Mouse (Mus musculus) hindlimb bud, embryonic 11.5 days (tissue): ENCODE results near the gene Rab11fip5.
A peak's percentile ranks its signal among the peaks of the same experiment; 100 is the strongest.

Source experiments
- DNase-seq: peaks from one replicate; pipeline ENCODE4 v3.0.0-alpha.2; 2012; ENCODE audit warnings: low read depth, low spot score; ENCODE audit errors: extremely low spot score

The Rab11fip5 gene

DNA sequence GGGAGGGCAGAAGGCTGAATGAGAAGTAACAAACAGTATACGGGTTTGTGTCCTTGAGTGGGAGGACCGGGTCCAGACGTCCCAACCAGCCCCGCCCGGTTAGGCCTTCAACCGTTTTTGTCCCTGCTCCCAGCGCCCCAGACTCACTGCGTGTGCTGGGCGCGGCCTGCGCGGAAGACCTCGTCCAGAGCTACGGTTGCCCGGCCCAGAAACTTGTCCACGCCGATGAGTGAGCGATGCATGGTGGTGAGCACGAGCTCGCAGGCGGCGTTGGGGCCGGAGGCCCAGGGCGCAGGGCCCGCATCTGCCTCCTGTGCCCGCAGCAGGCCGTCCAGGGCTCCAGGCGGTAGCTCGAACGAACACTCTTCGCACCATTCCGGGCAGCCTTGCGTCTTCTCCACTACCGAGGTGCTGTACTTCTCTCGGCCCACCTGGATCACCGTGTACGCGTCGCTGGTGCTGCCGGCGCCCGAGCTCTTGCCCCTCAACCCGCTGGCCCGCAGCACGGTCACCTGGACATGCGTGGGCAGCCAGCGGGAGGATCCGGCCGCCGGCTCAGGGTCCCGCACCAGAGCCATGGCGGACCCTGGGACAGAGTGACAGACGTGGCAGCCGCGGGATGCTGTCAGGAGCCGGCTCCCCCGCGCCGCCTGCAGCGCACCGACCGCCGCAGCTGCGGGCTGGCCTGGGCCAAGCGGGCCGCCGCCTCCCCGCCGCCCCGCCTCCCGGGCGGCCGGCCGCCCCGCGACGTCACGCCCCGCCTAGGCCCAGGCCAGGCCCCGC lies at the start of gene Rab11fip5:
Rab11fip5 (minus strand) TSS at position 684 of the 783 bp plus-strand sequence.
- no peak for DNase-seq

DNA sequence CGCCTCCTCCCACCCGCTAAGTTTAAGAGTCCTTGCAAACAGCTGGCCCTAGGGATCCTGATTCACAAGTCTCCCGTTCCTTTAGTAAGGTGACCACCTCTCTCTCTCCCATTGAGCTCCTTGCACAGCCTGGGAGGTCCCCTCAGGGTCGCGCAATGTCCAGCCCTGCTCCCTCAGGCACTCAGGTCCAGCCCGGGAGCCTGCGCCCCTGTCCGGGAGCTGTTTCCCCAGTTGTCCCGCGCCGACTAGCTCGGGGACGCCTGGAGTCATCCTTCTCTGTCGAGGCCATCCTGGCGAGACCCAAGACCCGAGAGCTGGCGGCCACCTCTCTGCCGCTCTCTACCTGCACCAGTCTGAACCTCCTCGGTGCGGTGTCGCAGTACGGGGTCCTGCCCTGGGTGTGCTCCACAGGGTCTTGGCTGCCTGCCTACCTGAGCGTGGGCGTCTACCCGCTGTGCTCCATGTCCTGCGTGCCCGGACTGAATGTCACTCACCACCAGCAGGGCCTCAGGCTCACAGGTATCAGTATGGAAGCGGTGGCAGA lies 49.5 kb upstream of the Rab11fip5 start, which contains the start of gene Noto:
Noto (plus strand) TSS at position 51 of the 544 bp plus-strand sequence.
- DNase-seq = no peak

DNA sequence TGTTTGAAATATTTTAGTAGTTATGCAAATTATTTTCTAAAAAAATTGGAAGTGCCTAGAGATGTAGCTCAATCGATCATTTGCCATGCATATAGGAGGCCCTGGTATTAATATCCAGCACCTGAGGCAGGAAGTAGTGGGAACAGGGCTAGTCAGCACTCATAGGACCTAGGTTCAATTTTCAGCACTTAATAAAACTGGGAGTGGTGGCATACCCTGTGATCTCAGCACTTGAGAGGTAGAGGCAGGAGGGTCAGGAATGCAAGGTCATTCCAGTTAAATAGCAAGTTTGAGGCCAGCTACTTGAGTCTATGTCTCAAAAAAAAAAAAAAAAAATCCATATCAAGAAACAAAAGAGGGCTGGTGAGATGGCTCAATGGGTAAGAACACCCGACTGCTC lies 44.7 kb upstream of the Rab11fip5 start:
- no peak for DNase-seq

DNA sequence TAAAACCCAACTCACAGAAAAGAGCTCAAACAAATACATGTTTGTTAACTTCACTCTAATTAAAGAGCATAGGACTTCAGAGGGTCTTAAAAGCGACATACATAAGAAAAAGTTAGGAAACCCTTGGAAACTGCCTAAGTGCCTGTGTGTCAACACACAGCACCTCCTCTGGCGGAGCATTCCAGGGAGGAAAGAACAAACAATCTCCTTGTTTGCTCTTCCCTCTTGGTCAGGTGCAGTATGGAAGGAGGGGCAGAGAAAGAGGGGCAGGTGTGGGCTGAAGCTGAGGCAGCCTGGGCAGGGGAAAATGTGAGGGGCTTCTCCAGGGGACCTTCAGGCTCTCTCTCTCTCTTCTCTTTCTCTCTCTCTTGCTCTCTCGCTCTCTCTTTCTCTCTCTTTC lies 41.4 kb upstream of the Rab11fip5 start:
- DNase-seq = no peak

DNA sequence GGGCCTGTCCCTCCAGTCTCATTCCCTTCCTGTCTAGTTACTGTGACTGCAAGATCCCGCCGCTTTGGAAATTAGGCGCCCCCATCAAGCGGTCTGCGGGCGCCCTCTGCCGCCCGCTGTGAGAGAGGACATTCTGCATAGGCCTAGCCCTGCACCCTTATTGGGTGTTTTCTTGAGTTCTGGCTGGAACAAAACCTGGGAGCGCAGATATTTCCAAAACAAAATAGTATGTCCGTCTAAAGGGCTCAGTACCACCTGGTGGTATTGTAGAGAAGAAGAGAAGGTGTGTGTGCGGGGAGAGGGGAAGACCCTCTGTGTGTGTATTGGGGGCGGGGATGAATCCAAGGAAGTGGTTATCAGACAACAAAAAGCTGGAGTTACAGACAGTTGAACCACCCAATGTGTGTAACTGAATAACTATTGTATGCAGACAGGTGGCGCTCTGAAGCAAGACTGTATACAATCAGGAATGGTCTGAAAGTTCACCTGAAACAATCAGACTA lies 36.4 kb upstream of the Rab11fip5 start:
- peak; percentile 42 for DNase-seq

DNA sequence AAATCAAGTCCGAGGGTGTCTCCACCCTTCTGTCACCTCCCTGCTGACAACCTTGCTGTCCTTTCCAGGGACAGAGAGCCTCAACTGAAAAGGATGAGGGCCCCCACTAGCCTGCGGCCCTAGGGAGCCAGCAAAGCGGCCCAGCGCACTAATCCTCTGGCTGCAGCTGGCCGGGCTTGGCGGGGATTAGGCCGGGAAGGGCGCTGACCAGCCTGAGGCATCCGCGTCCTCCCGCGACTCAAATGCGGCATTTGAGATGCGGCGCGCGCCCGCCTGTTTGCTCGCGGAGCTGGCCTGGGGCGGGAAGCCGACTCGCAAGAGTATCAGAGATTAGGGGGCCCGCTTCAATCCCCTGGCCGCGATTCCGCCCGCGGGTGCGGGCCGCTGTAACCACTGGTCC lies 34.6 kb upstream of the Rab11fip5 start:
- no peak for DNase-seq

DNA sequence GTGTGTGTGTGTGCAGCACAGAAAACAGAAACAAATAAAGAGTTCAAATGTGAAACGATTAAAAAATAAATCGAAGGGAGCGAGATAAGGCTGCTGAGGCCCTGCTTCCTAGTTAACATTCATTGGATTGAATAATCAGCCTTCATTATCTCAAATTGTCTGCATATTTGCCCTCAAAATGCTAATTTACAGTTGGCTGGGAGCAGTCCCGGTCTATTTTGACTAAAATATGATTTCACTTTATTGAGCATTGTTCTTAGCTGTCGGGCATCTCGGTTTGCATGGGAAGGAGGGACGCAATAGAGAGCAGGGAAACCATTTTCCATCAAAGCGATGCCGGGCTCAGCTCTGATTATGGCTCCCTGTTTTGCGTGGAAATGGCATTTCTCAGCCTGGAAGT lies 28.6 kb upstream of the Rab11fip5 start:
- DNase-seq = no peak

DNA sequence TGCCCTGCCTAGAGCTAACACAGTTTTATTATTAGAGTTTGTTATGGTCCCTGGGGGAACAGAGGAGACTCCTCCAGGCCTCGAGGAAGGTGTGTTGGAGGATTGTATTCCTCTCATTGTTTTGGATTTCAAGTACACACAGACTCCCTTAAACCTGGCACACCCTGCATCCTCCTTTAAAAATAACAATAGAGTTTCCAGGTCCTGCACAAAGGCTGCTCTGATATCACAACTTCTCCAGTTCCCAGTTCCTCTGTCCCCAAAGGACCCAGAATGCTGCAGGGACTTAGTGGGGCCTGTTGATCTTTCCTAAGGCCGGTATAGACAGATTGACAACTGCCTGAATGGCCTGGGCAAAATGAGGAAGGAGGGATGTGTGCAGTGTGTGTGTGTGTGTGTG lies 28.2 kb upstream of the Rab11fip5 start:
- no peak for DNase-seq

DNA sequence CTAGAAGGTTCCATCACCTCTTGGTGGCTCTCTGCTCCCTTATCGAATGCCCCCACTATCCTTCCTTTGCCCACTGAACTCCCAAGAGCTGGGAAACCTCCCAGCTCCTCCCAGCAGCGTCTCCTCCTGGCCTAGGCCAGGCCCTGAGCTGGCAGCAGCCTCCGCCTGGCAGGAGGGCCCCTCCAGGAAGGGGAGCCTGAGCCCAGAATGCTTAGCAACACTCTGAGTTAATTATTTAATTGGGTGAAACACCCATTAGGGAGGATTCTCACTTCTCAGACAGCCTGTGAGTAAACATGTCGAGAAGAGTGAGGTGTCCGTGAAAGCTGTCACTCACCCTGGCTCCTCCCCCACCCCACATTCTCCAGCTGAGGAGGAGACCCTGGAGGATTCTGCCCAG lies 25.3 kb upstream of the Rab11fip5 start:
- DNase-seq = no peak

DNA sequence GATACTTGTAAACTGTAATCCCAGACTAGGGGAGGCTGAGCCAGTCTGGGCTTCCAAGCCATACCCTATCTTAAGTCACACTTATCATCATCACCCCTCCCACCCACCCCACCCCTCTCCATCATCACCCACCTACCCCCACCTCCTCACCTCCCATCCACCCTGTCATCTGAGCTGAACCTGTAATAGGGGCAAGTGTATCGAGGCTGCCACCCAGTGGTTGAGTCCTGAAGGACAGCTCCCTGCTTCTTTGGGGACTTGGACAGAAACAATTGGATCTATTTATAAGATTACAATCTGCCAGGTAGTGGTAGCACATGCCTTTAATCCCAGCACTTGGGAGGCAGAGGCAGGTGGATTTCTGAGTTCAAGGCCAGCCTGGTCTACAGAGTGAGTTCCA lies 22.7 kb upstream of the Rab11fip5 start:
- DNase-seq = no peak

DNA sequence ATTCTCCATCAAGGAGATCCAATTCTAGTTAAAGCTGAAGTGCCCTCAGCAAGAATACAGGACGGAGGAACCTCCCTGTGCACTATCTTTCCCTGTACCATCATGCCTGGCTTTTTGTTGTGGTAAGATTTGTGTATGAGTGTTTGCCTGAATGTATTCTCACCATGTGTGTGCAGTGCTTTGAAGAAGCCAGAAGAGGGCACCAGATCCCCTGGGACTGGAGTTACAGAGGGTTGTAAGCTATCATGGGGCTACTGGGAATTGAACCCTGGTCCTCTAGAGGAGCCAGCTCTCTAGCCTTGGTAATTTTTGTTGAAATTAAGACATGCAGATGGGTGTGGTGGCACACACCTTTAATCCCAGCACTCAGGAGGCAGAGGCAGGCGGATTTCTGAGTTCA lies 20.9 kb upstream of the Rab11fip5 start:
- DNase-seq = no peak

DNA sequence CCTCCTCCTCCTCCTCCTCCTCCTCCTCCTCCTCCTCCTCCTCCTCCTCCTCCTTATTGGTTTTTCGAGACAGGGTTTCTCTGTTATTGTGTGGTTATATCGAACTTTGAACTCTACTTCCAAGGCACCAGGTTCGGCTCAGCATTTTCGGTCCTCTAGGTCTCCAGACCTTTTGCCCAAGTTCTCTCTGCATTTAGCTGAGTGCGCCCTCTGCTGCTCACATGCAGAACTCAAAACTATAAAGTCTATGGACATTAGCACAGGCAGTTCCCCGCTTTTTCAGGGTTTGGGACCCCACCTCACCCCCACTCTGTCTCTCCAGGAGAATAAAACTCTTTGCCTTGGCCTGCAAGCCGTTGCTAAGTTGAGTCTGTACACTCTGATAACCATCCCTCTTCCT lies 17.4 kb upstream of the Rab11fip5 start:
- DNase-seq = no peak

DNA sequence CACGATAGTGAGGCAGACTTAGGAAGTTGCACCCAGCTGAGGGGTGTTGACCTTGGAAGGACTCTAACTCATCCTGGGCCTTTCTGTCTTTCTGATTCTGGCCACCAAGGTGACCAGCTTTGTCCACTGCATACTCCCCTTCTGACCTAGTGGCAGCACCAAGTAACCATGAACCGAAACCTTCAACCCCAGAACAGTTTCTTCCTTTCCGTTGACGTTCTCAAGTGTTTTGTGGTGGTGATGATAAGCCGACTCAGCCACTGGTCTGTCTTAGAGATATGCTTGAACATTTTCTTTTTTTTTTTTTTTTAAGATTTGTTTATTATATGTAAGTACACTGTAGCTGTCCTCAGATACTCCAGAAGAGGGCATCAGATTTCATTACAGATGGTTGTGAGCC lies 14.2 kb upstream of the Rab11fip5 start:
- no peak for DNase-seq

DNA sequence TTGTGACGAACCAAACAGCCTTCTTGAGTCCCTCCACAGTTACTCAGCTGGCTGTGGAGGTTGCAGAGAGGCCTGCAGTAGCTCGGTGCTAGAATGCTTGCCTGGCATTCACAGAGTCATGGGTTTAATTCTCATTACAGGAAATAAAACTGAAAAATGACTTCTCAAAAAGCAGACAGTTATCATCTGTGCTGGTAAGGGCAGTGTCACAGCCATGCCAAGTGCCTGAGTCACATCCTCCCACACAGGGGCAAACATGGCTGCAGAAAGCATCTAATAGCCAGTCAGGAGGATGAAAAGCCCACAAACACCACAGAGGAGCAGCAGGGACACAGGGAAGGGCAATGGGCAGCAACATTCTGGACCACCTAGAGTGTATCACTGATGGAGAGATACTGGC lies 8.4 kb upstream of the Rab11fip5 start:
- DNase-seq = no peak

DNA sequence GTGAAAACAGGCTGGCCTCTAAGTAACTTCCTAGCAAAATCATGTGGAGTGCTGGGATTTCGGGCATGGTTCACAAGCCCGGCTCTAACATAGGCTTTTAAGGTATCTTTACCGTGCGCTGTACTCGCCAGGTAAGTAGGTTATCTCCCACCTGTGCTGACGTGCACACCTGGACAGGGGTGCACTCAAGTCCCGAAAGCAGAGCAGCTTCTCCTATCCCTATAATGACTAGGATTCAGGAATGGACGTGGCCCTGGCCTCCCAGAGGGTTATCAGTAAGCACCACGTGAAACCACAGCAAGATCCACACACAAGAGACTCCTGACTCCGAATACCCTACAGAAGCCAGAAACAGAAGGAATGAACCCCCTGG lies 7.2 kb upstream of the Rab11fip5 start:
- DNase-seq = no peak

DNA sequence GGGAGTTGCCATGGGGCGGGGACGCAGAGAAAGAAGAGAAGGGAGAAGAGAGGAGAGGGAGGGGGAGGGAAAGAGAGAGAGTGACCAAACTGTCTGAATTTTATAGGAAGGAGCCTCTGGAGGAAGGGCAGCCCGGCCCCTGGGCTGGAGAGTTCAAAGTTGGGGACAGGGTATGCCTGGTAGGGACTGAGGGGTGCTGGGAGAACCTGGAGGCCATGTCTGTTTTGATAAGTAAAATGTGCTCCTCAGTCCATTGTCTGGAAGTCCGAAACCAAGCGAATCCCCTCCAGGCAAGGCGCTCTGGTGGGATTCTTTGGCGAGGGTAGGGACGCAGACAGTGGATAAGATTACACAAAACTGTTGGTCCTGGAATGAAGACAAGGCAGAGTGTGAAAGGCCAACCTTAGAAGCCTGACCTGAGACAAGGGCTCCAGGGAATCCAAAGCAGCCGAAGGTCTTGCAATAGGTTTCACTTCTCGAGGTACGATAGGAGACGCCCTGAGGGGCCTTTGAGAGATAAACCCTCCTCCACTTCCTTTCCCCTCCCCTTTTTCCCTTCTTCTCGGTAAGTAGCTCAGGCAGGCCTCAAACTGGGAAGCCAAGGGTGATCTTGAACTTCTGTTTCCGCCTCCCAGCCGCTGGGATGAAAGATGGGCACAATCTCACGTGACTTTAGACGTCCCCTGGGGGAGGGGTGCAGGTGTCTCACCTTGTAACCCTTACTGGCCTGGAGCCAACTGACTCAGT lies 6.6 kb upstream of the Rab11fip5 start:
- DNase-seq = no peak

DNA sequence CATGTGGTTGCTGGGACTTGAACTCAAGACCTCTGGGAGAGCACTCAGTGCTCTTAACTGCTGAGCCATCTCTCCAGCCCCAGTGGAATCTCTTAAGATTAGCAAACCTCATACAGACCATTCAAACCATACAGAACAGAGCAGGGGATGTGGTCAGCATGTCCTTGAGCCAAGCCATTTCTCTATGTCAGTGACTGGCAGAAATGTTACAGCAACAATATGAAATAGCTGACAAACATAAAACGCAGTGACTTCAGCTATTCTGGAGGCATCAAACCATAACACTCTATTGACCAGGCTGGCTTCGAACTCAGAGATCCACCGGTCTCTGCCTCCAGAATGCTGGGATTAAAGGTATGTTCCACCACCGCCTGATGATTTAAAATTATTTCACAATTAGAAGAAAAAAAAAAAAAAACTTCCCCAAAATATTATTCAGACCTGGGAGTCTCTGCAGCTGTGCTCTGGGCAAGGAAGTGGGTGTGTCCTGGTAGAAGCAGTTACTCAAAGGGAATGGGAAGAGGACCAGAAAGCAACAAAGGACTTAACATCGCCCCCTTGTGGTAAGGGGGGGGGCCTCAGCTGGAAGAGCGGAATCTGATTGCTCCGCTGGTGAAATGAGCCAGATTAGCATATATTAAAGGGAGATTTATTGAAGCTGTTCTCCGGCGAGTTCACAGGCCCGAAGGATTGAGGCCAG lies 5.9 kb upstream of the Rab11fip5 start:
- DNase-seq = peak; percentile 58

DNA sequence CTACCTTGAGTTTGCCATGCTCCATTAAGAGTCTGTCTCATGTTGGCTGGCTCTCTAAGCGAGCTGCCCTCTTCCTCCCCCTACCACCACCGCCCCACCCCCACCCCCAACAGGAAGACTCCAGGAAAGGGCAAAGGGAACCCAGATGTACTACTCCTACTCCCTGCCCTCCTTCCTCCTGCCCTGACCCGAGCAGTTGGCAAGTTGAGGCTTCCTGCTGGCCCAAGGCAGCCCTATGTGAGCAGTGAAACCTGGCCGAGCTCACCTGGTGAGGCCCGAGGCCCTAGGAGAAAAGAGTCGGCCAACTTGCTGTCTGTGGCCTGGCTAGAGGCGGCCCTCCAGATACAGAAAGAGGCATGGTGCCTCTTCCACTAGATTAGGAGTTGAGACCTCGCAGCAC lies 4.2 kb upstream of the Rab11fip5 start:
- DNase-seq = no peak

DNA sequence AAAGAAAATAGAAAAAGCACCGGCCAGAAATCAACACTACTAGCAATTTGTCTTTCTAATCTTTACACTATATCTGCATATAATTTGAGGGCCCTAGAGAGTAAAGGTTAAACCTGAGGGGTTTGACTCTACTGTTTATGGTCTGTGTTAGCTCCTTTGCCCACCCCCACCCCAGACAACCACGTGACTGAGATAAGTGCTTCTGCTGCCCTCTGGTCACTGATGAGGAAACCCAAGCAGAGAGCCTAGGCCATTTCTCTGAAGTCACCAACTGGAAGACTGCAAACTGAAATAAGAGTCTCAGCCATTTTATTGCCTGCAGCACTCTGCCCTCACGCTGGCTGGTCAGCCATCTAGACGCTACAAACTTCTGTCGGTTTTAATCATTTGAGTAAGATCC lies 3.4 kb upstream of the Rab11fip5 start:
- DNase-seq = no peak

DNA sequence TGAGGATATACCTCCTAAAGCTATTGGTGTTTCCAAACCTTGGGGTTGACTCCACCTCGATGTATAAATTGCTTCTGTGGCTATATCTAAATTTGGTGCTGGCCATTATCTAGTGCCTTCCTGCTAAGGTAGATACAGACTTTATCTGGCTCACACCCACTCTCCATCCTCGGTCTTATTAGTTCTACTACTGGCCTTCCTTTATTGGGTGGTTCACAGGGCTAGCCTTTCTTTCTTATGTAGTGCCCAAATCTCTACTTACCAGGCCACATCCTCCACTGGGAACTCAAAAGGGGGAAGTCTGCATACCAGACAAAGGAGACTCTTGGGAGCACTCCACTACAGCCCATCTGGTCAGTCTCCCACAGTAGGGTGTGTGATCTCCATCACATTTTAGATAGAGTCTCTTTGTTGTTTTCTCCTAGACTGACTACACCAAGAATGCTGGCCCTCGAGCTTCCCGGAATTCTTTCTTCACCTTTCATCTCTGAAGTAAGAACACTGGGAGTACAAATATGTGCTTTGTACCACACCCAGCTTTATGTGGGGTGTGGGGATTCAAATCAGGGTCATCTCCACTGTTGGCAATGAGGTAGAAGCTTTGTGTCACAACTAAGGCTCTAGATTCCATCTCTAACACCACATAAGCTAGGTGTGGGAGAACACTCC lies 2.8 kb upstream of the Rab11fip5 start:
- no peak for DNase-seq

DNA sequence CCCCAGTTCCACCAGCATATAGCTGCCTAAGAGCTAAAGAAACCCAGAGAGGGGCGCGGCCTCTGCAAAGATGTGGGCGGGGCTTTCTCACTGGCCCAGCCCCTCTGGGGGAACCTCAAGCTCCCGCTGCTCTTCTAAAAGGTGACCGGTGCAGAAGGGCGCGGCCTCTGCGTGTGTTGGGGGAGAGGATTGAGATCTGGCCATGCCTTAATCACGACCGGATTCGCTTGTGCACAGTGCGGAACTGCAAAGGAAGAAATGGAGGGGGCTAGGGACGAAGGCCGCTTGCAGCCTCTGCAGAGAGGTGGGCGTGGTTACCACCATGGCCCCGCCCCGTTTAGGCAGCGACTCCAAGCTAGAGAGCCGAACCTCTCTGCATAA lies 290 bp upstream of the Rab11fip5 start:
- peak; percentile 81 for DNase-seq
